Mouse (Mus musculus) brain, embryonic 18.5 days (tissue): ENCODE measurements around the gene Adsl.

Experiments
- DNase-seq: peaks from one replicate; pipeline ENCODE4 v3.0.0-alpha.2; 2012; ENCODE audit warnings: low read depth, low spot score

The Adsl gene

GRCm38 (mm10) chr15:80939401-80939800, 8.9 kb upstream of the Adsl start:
- no peak for DNase-seq

DNA sequence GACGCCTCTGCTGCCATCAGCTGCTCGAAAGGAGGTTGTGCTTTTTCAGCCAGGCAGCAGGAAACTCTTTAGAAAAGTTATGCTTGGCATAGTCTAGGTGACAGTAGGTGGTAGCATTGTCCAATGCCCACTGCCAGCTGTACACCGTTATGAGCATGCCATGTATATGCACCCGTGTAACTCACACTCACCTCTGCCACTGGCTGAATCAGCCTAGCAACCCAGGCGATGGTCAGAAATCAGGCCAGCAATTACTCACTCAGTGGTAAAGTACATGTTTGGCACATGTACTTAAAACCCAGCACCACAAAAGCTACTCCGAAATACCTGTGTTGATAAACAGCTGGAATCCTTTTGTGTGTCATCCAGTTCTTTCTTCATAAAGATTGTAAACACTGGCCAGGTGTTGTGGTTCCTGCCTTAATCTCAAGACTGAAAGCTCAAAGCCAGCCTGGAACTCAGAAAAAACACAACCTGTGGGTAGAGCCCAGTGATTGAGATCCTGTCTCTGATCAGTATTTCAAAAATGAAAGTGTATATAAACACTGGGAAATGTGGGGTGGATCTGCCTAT, 6.7 kb upstream of the Adsl start:
- DNase-seq = no peak

- DNase-seq = no peak
Observed at GRCm38 (mm10) chr15:80945851-80946250, 2.4 kb upstream of the Adsl start.

- no peak for DNase-seq
Observed at GRCm38 (mm10) chr15:80949431-80949830, 1.1 kb downstream of the Adsl start.

GRCm38 (mm10) chr15:80950055-80950454, 1.8 kb downstream of the Adsl start:
- DNase-seq = no peak

GRCm38 (mm10) chr15:80953971-80954370, 5.7 kb downstream of the Adsl start:
- no peak for DNase-seq

DNA sequence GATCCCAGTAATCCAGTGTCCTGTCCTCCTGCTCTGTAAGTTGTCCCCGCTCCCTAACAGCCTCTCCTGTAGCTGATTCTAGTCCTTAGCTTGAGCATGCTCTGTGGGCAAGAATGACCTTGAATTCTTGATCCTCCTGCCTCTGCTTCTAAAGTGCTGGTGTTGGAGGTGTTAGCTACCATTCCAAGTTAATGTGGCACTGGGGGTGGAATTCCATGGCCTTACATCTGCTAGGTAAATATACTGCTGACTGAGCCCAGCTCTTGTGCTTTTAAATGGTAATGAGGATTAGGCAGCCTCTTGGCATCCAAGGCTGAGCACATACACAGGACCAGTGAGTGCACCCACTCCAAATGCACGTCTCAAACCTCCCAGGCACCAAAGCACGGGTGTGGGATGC, 6.6 kb downstream of the Adsl start:
- DNase-seq = no peak

- no peak for DNase-seq
Observed at GRCm38 (mm10) chr15:80955836-80956438, 7.6 kb downstream of the Adsl start.

DNA sequence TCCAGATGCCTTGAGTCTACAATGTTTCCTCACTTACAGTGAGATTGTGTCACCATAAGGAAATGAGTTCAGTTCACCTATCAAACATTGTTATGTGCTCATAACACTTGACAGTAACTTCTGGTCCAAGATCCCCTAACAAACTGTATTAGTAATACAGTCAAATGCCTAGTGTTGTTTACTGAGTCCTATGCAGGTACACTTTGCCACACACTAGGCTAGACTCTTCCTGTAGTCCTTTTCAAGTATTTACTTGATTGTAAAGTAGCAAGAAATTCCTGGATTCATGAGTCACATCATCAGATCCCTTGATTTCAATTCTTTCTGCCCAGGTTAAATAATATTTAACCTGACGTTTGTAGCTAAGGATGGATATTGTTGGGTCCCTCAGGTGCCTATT, 21.1 kb downstream of the Adsl start:
- DNase-seq = no peak

- no peak for DNase-seq
Observed at GRCm38 (mm10) chr15:80974311-80974710, 26.0 kb downstream of the Adsl start.

DNA sequence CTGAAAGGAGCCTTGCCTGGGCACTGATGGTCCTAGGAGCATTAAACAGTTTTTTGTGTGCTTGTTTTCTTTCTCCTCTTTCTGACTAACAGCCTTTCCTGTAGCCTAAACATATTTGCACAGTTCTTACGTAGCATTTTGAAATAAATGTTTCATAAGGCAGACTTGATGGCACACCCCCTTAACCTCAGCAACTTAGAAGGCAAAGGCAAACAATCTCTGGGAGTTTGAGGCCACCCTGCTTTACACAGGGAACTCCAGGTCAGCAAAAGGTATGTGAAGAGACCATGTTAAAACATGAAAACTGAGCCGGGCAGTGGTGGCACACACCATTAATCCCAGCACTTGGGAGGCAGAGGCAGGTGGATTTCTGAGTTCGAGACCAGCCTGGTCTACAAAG, 27.4 kb downstream of the Adsl start:
- DNase-seq = no peak

- peak; percentile 60 for DNase-seq
Observed at GRCm38 (mm10) chr15:80977620-80978334, 29.5 kb downstream of the Adsl start, which contains the start of gene Sgsm3. Gene Sgsm3 (plus strand): TSS chr15:80977765.

DNA sequence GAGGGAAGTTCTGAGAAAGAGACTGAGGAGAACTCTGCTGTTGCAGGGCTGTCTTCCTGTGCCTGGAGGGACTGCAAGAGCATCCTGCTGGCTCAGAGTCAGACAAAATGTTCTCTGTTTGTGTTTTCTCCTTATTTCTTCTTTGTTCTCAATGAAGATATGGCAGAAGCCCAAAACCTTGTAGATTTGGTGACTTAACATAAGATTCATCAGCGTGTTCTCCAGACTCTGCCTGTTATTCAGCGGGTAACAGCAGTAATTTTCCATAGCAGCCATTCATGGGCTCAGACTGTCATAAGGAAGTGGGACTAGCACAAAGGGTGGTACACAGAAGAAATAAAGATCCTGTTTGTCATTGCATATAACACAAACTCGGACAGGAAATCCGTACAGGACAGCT, 31.3 kb downstream of the Adsl start:
- no peak for DNase-seq

- no peak for DNase-seq
Observed at GRCm38 (mm10) chr15:80981176-80981575, 32.9 kb downstream of the Adsl start.

DNA sequence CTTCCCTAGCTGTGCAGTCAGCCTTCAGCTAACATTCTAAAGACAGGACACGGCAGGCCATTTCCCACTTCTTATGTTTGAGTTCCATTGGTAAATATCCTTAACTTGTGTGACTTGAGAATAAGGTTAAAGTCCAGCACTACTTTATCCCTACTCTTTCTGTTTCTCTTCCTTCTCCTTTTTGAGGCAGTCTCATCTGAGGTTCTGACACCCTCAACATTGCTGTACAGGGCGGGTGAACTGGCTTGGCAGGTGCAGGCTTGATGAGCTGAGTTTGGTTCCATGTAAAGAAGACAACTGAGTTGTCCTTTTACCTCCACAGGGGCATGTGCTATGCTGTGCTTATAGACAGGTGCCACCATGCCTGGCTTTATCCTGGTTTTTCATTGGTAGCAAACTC, 35.0 kb downstream of the Adsl start:
- no peak for DNase-seq

DNA sequence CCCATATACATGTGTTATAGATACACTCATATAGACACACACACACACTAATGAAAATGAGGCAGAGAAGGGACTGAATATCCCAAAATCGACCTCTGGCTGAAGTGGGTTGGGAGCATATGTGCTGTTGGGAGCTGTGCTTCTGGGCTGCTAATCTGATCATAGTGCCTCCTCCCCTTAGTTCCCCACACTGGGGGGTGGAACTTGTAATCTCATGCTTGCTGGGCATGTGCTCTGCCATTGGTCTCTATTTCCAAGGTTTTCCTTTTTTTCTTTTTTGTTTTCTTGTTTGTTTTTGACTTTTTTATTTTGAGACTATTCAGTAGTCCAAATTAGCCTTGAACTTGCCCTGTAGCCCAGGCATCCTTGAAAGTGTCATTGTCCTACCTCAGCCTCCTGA, 40.0 kb downstream of the Adsl start:
- no peak for DNase-seq

DNA sequence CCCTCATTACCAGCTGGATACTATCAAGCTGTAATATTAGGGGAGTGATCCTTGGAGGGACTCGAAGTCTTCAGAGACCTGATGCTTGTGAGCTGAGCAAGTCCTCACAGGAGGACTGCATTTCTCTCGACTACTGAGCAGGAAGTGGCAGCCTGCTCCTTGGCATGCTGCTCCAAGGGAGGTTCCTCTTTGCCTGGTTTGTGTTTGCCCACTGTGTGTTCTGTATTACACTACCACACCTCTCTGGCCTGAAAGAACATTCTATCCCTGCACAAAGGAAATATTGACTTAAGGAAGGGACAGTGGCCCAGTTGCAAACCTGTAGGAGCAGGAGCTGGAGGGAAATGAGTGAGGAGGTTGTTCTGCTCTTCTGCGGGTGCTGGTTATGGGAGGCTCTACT, 41.4 kb downstream of the Adsl start:
- DNase-seq = no peak

DNA sequence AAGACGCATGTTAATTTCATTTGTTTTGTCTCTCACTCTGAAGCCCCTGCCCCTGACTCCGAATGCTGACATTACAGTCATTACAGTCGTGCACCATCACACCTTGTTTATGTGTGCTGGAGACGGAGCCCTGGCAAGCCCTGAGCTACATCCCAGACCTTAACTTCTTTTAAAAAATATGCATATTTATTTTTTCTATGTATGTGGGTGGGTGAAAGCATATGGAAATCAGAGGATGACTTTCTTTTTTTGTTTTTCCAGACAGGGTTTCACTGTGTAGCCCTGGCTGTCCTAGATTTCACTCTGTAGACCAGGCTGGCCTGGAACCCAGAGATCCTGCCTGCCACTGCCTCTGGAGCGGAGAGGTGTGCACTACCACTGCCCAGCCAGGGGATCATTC, 46.7 kb downstream of the Adsl start:
- no peak for DNase-seq

DNA sequence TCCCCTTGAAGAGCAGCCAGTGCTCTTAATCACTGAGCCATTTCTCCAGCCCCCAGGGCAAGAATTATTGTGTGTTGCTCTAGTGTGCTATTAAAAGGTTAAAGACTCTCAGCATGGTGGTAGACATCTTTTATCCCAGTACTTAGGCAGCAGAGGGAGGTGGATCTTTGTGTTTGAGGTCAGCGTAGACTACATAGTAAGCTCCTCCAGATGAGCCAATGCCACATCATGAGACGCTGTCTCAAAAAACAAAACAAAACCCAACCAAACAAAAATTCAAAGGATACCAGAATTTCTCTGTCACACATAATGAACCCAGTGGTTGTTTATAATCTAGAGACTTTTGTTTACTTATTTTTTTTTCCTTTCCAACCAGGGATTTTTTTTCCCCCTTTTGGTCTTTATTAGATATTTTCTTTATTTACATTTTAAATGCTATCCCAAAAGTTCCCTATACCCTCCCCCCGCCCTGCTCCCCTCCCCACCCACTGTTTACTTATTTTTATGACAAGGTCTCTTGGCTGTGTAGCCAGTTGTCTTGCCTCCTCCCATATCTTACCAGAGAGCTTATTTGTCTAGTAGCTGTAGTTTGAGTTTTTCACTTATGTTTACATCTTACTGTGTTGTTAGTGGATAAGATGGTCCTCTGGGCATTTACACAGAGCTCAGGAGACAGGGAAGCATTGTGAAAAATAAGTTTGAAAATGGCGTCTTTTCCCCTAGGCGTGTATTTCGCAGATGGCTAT, 48.0 kb downstream of the Adsl start:
- no peak for DNase-seq

DNA sequence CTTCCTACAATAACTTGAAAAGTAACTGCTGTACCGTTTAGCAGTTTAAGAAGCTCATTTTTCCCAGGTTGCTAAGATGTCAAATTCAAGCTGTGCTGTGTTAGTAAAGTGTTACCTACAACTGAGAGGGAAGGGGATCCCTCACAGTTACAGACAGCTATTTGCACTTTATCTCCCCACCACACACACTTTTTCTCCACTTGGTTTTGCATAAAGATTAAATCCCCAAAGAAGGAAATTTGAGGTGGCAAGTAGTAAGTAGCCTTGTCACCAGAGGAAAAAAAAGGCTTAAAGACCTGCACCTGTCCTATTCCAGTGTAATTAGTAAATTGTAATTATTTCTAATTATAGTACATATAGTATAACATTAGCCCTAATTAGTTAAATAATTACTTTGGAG, 48.8 kb downstream of the Adsl start:
- no peak for DNase-seq

- DNase-seq = no peak
Observed at GRCm38 (mm10) chr15:81000419-81001138, 52.3 kb downstream of the Adsl start.
